Mouse (Mus musculus): Measurements from ENCODE around the gene Sdk1. TPM values are rescaled to one million over a fixed set of nuclear protein-coding genes. Genes with fewer than 3 reads are reported as not detected.
A peak's percentile ranks its signal among the peaks of the same experiment; 100 is the strongest.

Sdk1 gene
- polyA plus RNA-seq, 1 experiment from 2014 or later, result 1.1 TPM

GRCm38 (mm10) chr5:142173636-142174035 is 932.3 kb downstream of the Sdk1 start:
- ATAC-seq (ENCODE audit: low FRiP score, low TSS enrichment) (no peak), DNase-seq (ENCODE audit: low spot score) (no peak)
- Histone ChIP-seq H3K4me1 (replicated peaks; ENCODE audit: control insufficient read depth, insufficient read depth) (no peaks in the 10 kb centered on the region), H3K9me3 (ENCODE audit: control insufficient read depth, low read length) (no peaks in the 10 kb centered on the region), H3K9ac (ENCODE audit: low read length) (no peak overlapping the region), H3K36me3 (ENCODE audit: control insufficient read depth, insufficient read depth, low read length) (no peaks in the 10 kb centered on the region), H3K4me2 (replicated peaks; ENCODE audit: low read depth) (no peak overlapping the region), H3K27ac (replicated peaks) (no peak overlapping the region), H3K4me3 (ENCODE audit: low read depth, low read length) (no peak overlapping the region), H3K27me3 (ENCODE audit: control insufficient read depth, insufficient read depth, low read length) (no peaks in the 10 kb centered on the region)
- WGBS, result 84% methylated on average over 4 of the region's 4 CpGs
- TF ChIP-seq EP300 (optimal IDR thresholded peaks at IDR 0.05) (no peak), CTCF (IDR thresholded peaks at IDR 0.05; ENCODE audit: low read depth) (no peak)

GRCm38 (mm10) chr5:142178164-142178563 is 936.9 kb downstream of the Sdk1 start:
- H3K4me3 ChIP-seq (ENCODE audit: low read depth, low read length), result no peak overlapping the region
- H3K27ac ChIP-seq (replicated peaks), result no peak overlapping the region
- no peaks in the 10 kb centered on the region for H3K9me3 ChIP-seq (ENCODE audit: control insufficient read depth, low read length)
- no peak for TF ChIP-seq CTCF (IDR thresholded peaks at IDR 0.05; ENCODE audit: low read depth)
- no peak for TF ChIP-seq EP300 (optimal IDR thresholded peaks at IDR 0.05)
- H3K4me1 ChIP-seq (replicated peaks; ENCODE audit: control insufficient read depth, insufficient read depth), result no peaks in the 10 kb centered on the region
- 62% methylated on average over 8 of the region's 8 CpGs for WGBS
- no peaks in the 10 kb centered on the region for H3K36me3 ChIP-seq (ENCODE audit: control insufficient read depth, insufficient read depth, low read length)
- H3K9ac ChIP-seq (ENCODE audit: low read length), result no peak overlapping the region
- no peak for DNase-seq (ENCODE audit: low spot score)
- ATAC-seq (ENCODE audit: low FRiP score, low TSS enrichment), result no peak
- no peak overlapping the region for H3K4me2 ChIP-seq (replicated peaks; ENCODE audit: low read depth)
- H3K27me3 ChIP-seq (ENCODE audit: control insufficient read depth, insufficient read depth, low read length), result no peaks in the 10 kb centered on the region

GRCm38 (mm10) chr5:142179304-142179703 is 938.0 kb downstream of the Sdk1 start:
- 75% methylated on average over 11 of the region's 11 CpGs for WGBS
- no peak for ATAC-seq (ENCODE audit: low FRiP score, low TSS enrichment)

GRCm38 (mm10) chr5:142181862-142182261 is 940.6 kb downstream of the Sdk1 start:
- H3K27ac ChIP-seq (replicated peaks), result no peak overlapping the region
- H3K4me2 ChIP-seq (replicated peaks; ENCODE audit: low read depth), result no peak overlapping the region
- no peaks in the 10 kb centered on the region for H3K27me3 ChIP-seq (ENCODE audit: control insufficient read depth, insufficient read depth, low read length)
- no peaks in the 10 kb centered on the region for H3K9me3 ChIP-seq (ENCODE audit: control insufficient read depth, low read length)
- WGBS, result 38% methylated on average over 14 of the region's 14 CpGs
- ATAC-seq (ENCODE audit: low FRiP score, low TSS enrichment) (peak; percentile 77), DNase-seq (ENCODE audit: low spot score) (peak; percentile 42)
- no peak overlapping the region for H3K9ac ChIP-seq (ENCODE audit: low read length)
- TF ChIP-seq CTCF (IDR thresholded peaks at IDR 0.05; ENCODE audit: low read depth), result no peak
- TF ChIP-seq EP300 (optimal IDR thresholded peaks at IDR 0.05), result no peak
- H3K4me1 ChIP-seq (replicated peaks; ENCODE audit: control insufficient read depth, insufficient read depth), result no peaks in the 10 kb centered on the region
- H3K4me3 ChIP-seq (ENCODE audit: low read depth, low read length), result no peak overlapping the region
- H3K36me3 ChIP-seq (ENCODE audit: control insufficient read depth, insufficient read depth, low read length), result no peaks in the 10 kb centered on the region

More at GRCm38 (mm10) chr5:142179304-142179703, 938.0 kb downstream of the Sdk1 start:
- H3K36me3 ChIP-seq (ENCODE audit: control insufficient read depth, insufficient read depth, low read length), result no peaks in the 10 kb centered on the region
- no peak overlapping the region for H3K4me3 ChIP-seq (ENCODE audit: low read depth, low read length)
- TF ChIP-seq EP300 (optimal IDR thresholded peaks at IDR 0.05) (no peak), CTCF (IDR thresholded peaks at IDR 0.05; ENCODE audit: low read depth) (no peak)
- H3K9ac ChIP-seq (ENCODE audit: low read length), result no peak overlapping the region
- no peaks in the 10 kb centered on the region for H3K9me3 ChIP-seq (ENCODE audit: control insufficient read depth, low read length)
- H3K27me3 ChIP-seq (ENCODE audit: control insufficient read depth, insufficient read depth, low read length), result no peaks in the 10 kb centered on the region
- H3K4me2 ChIP-seq (replicated peaks; ENCODE audit: low read depth), result no peak overlapping the region
- no peak overlapping the region for H3K27ac ChIP-seq (replicated peaks)
- no peaks in the 10 kb centered on the region for H3K4me1 ChIP-seq (replicated peaks; ENCODE audit: control insufficient read depth, insufficient read depth)
- DNase-seq (ENCODE audit: low spot score), result no peak

GRCm38 (mm10) chr5:142188765-142189164 is 947.5 kb downstream of the Sdk1 start:
- no peak overlapping the region for H3K4me3 ChIP-seq (ENCODE audit: low read depth, low read length)
- WGBS, result 83% methylated on average over 5 of the region's 5 CpGs
- no peak for ATAC-seq (ENCODE audit: low FRiP score, low TSS enrichment)

GRCm38 (mm10) chr5:142209911-142210310 is 968.6 kb downstream of the Sdk1 start:
- Histone ChIP-seq H3K36me3 (ENCODE audit: control insufficient read depth, insufficient read depth, low read length) (no peaks in the 10 kb centered on the region), H3K4me3 (ENCODE audit: low read depth, low read length) (no peak overlapping the region), H3K4me1 (replicated peaks; ENCODE audit: control insufficient read depth, insufficient read depth) (no peaks in the 10 kb centered on the region), H3K4me2 (replicated peaks; ENCODE audit: low read depth) (no peak overlapping the region), H3K27ac (replicated peaks) (no peak overlapping the region), H3K9ac (ENCODE audit: low read length) (no peak overlapping the region), H3K27me3 (ENCODE audit: control insufficient read depth, insufficient read depth, low read length) (no peaks in the 10 kb centered on the region), H3K9me3 (ENCODE audit: control insufficient read depth, low read length) (no peaks in the 10 kb centered on the region)
- peak; percentile 66 for TF ChIP-seq CTCF (IDR thresholded peaks at IDR 0.05; ENCODE audit: low read depth)
- TF ChIP-seq EP300 (optimal IDR thresholded peaks at IDR 0.05), result no peak
- ATAC-seq (ENCODE audit: low FRiP score, low TSS enrichment) (no peak), DNase-seq (ENCODE audit: low spot score) (no peak)

More at GRCm38 (mm10) chr5:142188765-142189164, 947.5 kb downstream of the Sdk1 start:
- DNase-seq (ENCODE audit: low spot score), result no peak
- H3K9me3 ChIP-seq (ENCODE audit: control insufficient read depth, low read length), result no peaks in the 10 kb centered on the region
- H3K27me3 ChIP-seq (ENCODE audit: control insufficient read depth, insufficient read depth, low read length), result no peaks in the 10 kb centered on the region
- TF ChIP-seq EP300 (optimal IDR thresholded peaks at IDR 0.05), result no peak
- no peak overlapping the region for H3K27ac ChIP-seq (replicated peaks)
- no peaks in the 10 kb centered on the region for H3K36me3 ChIP-seq (ENCODE audit: control insufficient read depth, insufficient read depth, low read length)
- no peaks in the 10 kb centered on the region for H3K4me1 ChIP-seq (replicated peaks; ENCODE audit: control insufficient read depth, insufficient read depth)
- H3K9ac ChIP-seq (ENCODE audit: low read length), result no peak overlapping the region
- H3K4me2 ChIP-seq (replicated peaks; ENCODE audit: low read depth), result no peak overlapping the region

Data from stomach, postnatal 0 days (tissue).